Mouse (Mus musculus) adrenal gland, adult (tissue): Measurements from ENCODE around the gene Ano2.
A peak's percentile ranks its signal among the peaks of the same experiment; 100 is the strongest.

Source experiments
- DNase-seq, 2 experiments: peaks; one replicate each; pipeline ENCODE4 v3.0.0; 2022 to 2023; ENCODE audit warnings: low spot score in 1 of 2; ENCODE audit not compliant: inconsistent age in 2 of 2

Gene Ano2

DNA sequence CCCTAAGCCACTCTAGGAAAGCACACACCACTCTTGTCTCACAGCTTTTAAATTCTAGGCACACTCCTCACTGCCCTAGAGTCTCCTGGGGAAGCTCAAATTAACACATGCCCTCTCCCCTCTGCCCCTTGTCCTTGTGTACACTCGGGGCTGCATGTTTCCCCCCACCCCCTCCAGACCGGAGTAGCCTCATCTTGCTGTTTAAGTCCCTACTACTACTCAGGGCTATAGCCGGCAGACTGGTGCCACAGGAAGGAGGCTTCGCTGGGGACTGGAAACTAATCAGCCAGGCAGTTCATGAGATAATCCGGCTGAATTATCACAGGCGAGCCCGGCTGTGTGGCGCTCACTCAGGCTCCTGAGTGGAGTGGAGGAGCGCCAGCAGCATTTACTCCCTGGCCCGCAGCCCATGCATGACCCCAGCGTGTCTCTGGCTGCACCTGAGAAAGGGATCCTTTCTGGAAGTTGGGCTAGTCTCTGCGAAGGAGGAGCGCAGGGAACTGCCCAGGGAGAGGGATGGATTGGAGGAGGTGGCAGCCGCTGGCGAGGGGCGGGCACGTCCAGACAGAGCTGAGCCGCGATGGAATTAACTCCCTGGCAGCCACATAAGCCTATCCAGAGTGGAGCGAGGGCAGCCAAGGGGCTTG, at the start of gene Ano2:
Gene Ano2, plus strand, starts transcription at position 363 of the 647 bp plus-strand sequence.
- DNase-seq, result peak in 1 of 2 experiments; percentile 57

- no peak for DNase-seq
Measured at GRCm38 (mm10) chr6:125640486-125640885, 49.7 kb upstream of the Ano2 start.

DNA sequence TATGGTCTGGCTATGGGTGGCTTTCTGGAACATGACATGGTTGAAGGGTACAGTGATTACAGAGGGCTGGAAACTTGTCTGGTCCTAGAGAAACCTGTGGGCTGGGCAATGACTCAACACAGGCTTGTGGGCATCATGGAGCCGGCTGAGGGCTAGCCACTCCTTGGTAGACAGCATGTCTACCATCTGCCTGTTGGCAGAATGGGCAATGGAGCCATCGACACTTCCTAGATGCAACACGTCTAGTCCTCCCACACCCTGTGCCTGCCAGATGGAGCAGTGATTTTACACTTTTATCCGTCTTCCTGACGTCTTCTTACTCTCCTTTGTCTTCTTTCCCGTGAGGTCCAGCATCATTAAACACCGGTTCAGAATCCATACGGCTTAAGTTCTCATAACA, 49.1 kb upstream of the Ano2 start:
- DNase-seq, result no peak

- DNase-seq, result peak; percentile 36 to 93
Measured at GRCm38 (mm10) chr6:125648964-125649363, 41.3 kb upstream of the Ano2 start.

DNA sequence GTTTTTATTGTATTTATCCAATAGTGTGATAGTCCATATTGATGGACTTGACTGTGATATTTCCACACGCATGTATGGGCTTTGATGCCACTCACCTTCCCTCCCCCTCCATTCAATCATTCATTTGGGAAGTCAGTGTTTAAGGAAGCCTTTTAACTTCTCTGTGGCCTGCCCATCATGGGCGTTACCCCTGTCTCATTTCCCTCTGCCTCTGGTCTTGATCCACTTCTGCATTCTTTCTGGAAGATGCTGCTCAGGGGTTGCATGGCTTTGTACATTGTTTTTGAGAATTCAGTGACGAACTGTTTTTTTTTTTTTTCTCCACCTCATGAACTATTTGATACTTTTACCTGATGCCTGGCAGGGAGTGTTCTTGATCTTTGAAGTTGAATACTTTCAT, 38.9 kb upstream of the Ano2 start:
- DNase-seq, result no peak

DNA sequence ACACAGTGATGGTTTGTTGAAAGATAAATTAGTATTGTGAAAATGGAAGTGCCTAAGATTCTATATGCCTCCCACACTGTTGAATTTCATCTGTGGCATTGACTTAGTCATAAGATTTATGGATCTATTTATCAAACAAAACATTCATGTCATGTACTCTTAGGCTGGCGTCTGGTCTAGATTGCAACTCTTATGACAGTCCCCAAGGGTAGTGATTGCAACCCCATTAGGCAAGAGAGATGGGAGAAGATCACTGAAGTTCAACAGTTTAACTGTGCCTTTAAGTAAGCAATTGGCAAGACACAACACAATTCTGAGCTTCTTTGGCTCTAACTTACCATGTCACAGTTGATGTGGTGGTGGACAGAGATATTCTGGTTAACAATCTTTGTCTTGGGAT, 36.8 kb upstream of the Ano2 start:
- DNase-seq, result peak in 1 of 2 experiments; percentile 69

DNA sequence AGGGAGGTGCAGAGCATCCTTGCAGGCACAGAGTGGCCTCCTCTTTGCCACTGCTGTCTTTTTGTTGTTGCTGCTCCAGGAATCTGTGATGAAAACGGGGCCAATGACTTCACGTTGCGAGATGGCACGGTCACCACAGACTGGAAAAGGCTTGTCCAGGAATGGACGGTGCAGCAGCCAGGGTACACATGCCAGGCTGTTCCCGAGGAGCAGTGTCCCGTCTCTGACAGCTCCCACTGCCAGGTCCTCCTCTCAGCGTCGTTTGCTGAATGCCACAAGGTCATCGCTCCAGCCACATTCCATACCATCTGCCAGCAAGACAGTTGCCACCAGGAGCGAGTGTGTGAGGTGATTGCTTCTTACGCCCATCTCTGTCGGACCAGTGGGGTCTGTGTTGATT, 33.3 kb upstream of the Ano2 start:
- no peak for DNase-seq

- no peak for DNase-seq
Measured at GRCm38 (mm10) chr6:125657966-125658365, 32.3 kb upstream of the Ano2 start.

DNA sequence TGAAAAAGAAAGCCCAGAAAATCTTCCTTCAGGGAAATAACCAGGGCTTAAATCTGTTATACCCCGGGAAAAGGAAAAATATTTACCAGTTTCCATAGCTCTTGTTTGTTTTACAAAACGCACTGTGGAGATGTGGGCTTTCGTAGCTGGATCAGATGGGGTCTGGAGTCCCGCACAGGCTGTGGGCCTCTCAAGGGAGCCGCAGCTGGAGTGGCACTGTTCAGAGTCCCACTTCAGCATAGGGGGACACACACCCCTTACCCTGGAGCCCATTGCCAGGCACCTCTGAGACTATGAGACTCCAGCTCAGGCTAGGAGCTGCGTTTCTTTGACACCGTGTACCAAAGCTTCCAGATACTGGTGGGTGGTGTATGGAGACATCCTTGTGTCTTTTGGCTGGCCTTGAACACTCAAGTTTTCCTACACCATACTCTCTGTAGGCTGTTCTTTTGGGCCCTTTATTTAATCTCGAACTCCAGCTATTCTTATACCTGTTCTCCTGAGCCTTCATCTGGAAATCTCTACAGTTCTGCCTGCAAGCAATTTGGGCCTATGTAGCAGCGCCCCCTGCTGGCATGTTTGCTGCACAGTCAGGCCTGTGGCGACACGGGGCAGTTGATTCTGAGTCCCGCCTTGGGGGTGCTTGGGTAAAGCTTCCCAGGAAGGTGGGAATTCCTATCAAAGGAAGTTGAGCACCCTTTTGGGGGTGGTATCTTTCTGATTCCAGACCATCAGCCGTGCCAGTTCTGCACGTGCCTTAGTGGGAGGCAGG, 28.9 kb upstream of the Ano2 start:
- DNase-seq, result peak; percentile 58 to 93

GRCm38 (mm10) chr6:125663906-125664305, 26.3 kb upstream of the Ano2 start:
- DNase-seq, result peak in 1 of 2 experiments; percentile 62

DNA sequence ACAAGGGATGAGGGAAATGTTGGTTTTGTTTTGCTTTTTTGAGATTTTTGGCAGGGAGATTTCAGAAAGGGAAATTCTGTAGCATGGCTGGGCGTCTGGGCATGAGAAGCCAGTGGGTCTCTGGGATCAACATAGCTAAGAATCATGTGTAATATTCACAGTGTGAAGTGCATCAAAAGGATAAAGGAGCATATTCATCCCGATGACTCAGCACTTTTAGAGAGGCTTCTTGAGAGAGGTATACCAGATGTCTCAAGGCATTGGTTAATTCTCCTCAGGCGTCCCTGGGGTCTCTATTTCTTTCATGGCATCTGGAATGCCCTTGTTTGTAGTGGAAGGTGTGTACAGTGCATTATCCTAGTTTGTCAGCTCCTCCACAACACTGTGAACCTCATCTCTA, 18.4 kb upstream of the Ano2 start:
- DNase-seq, result no peak

- DNase-seq, result no peak
Measured at GRCm38 (mm10) chr6:125678492-125678891, 11.7 kb upstream of the Ano2 start.

DNA sequence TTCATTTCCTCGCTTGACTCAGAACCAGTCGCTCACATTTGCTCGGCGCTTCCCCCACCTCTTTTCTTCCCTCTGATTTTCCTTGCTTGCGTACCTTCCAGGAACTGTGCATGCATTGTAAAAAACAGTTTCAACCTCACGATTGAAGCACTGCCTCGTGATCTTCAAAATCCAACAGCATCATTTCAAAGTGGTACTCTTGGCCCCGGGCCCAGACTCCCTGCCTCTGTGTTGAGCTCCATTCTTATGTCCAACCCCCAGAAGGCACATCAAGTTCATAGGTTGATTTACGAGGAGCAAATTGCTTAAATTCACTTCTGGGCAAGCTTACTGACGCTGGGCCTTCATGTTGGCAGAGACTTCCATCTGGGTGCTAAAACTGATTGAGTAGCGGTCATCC, 9.6 kb upstream of the Ano2 start:
- DNase-seq, result no peak

DNA sequence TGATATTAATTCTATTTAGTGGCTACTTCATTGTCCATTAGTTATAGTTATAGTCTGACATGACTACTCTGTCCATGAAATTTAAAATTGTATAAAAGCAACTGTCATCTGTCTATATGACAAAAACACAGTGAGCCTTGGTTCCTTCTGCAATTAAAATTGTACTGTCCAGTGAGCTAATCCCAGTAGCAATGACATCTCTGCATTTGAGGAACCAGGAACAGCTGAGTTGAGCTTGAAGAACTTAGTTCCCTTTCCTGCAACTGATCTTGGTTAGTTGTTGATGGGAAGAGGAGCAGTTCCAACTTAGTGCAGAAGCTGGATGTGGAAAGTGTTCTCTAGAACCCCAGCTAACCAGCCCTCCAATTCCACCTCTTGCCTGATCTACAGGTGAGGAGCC, 4.8 kb upstream of the Ano2 start:
- no peak for DNase-seq

DNA sequence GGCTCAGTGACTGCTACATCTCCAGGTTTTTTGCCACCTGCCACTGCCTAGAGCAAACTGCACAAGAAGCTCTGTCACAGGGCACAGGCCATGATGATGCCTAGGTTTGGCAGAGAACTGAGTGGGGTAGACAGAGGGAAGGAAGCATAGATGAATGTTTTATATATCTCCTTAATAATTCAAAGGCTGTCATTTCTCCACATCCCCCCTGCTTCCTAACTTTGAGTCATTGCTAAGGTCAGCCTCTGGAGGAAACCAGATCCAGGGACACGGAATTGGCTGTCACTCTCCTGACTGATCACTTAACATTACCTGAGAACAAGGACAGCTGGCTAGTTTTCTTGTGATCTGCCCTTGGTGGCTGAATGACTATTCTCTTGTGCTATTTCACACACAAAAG, 2.2 kb upstream of the Ano2 start:
- peak in 1 of 2 experiments; percentile 75 for DNase-seq

DNA sequence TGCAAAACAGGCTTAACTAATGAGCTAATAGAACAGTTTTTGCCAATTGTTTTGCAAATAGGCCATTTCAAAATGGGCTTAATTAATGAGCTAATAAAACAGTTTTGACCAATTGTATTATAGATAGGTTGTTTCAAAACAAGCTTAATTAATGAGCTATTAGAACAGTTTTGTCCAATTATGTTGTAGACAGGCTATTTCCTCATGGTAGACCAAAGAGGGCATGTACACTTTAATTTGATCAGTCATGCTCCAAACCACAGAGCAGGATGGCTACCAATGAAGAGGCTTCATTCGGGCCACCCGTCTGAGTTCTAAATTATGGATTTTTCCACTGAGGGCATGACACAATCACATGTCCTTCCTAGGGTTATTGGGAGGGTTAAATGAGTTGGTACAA, 10.9 kb downstream of the Ano2 start:
- DNase-seq, result peak in 1 of 2 experiments; percentile 36

DNA sequence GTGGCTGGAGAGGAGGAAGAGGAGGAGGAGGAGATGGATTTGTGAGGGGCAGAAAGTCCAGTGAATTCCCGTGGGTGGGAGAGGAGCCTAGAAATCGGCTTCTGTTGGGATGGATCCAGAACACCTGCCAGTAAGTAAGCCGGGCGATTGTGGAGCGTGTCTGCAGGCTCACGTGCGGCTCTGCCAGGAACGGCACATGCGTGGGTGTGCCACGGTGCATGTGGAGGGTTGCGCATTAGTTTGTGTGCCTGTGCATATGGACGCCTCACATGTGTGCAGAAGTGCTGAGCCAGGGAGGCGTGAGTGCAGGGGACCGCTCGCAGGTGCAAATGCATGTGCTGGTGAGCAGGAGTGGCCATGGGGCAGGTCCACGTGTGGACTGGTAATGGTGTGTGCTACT, 21.0 kb downstream of the Ano2 start:
- no peak for DNase-seq

- DNase-seq, result no peak
Measured at GRCm38 (mm10) chr6:125726408-125726807, 36.2 kb downstream of the Ano2 start.

DNA sequence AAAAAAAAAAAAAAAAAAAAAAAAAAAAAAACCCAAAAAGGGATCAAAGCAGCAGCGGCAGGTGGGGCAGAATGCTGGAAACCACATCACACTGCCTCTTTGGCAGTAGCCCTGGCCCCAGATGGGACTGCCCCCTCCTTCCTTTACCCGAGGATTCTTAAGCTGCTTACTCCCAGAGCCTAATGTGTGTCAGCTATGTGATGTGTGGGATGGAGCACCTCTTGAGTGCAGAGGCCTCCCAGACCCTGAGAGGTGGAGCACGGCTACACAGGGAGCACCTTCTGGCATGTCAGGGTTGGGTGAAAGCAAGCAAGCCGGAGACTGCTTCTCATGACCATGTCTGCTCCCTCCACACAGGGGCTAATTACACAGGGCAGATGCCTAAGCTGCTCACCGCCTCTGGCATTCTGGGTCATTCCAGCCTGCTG, 37.3 kb downstream of the Ano2 start:
- DNase-seq, result no peak

DNA sequence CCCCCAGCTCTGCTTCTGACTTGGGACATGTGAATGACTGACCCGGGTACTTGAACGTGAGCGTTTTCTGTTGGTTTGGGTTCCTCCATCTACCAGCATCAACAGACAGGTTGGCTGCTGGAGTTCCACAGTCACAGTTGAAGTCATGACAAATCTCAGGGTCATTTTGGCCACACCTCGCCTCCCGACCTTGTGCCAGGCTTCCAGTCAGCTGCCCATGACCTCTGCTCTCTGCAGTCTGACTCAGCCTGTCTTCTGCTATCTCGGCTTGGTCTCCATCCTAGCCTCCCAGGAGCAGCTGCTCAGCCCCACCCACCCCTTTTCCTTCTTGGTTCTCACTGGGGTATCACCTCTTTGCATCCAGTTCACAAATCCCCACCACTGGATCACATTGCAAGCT, 39.3 kb downstream of the Ano2 start:
- peak; percentile 48 to 80 for DNase-seq

GRCm38 (mm10) chr6:125729986-125730535, 39.8 kb downstream of the Ano2 start:
- no peak for DNase-seq
